Mouse (Mus musculus) left cerebral cortex, adult 18-20 months (tissue): Measurements from ENCODE around the gene Gm20878. TPM values are rescaled to one million over a fixed set of nuclear protein-coding genes. Genes with fewer than 3 reads are reported as not detected.
"Not testable (repeated sequence)": the region's sequence is repeated elsewhere in the genome, so short reads cannot be mapped to it uniquely, and the experiment has no call there.

Experiments used
- DNase-seq, 2 experiments: peaks; one replicate each; pipeline ENCODE4 v3.0.0; 2021 to 2022; ENCODE audit warnings: low spot score in 2 of 2, mixed read lengths in 1 of 2
- long read RNA-seq, 2 experiments: library from polyadenylated mRNA; stranded (forward); transcript quantifications; one replicate each; pipeline ENCODE4 v2.0.0; 2021
- total RNA-seq, 2 experiments: library from RNA; stranded (reverse); gene quantifications; 2 replicates each; pipeline ENCODE4 v1.2.3; 2021

Gm20878 gene
- total RNA-seq, result 10 to 100 TPM; 38.4 to 39.2 TPM
- long read RNA-seq, experiment 1, result 0 reads
- long read RNA-seq, experiment 2, result 0 reads

GRCm38 (mm10) chr4:41941272-41941671 lies at the start of gene Gm20878:
Gene Gm20878, plus strand, starts transcription at chr4:41941572.
- DNase-seq, result not testable (repeated sequence)

- not testable (repeated sequence) for DNase-seq
Measured at GRCm38 (mm10) chr4:41903310-41903709, 38.1 kb upstream of the Gm20878 start, which contains the start of gene Gm21541. Gene Gm21541, plus strand, starts transcription at chr4:41903610.

- DNase-seq, result not testable (repeated sequence)
Measured at GRCm38 (mm10) chr4:41965758-41966157, 24.4 kb downstream of the Gm20878 start, which contains the start of gene Fam205a4. Gene Fam205a4, plus strand, starts transcription at chr4:41966058.

Other genes starting within 250 kb of the Gm20878 start
- gene Cntfr, start 244.5 kb upstream of the Gm20878 start, total RNA-seq, result 100 to 1,000 TPM; 117 to 131 TPM
- 10 to 100 TPM; 37.2 to 44.3 TPM for gene Il11ra1, start 241.6 kb upstream of the Gm20878 start, total RNA-seq
- 10 to 100 TPM; 32.5 to 37.1 TPM for gene Rpp25l, start 228.0 kb upstream of the Gm20878 start, total RNA-seq
- gene Dctn3, start 218.4 kb upstream of the Gm20878 start, total RNA-seq, result 100 to 1,000 TPM; 166 to 172 TPM
- gene Arid3c, start 210.4 kb upstream of the Gm20878 start, total RNA-seq, result 1 to 10 TPM in 1 of 2 experiments, under 1 TPM in 1; 0.80 to 1.3 TPM
- gene Galt, start 186.3 kb upstream of the Gm20878 start, total RNA-seq, result 10 to 100 TPM; 66.6 to 79.6 TPM
- 10 to 100 TPM; 49.5 to 58.6 TPM for gene Sigmar1, start 185.4 kb upstream of the Gm20878 start, total RNA-seq
- 100 to 1,000 TPM; 226 to 245 TPM for gene Ccl27a, start 167.3 kb upstream of the Gm20878 start, total RNA-seq
- not detected for gene Gm21541, start 38.0 kb upstream of the Gm20878 start, total RNA-seq
- gene Fam205a4, start 24.5 kb downstream of the Gm20878 start, total RNA-seq, result 1 to 10 TPM; 5.4 to 5.7 TPM
- 1 to 10 TPM; 7.2 to 7.4 TPM for gene Gm21093, start 93.2 kb downstream of the Gm20878 start, total RNA-seq
- gene Gm3893, start 149.6 kb downstream of the Gm20878 start, total RNA-seq, result not detected
- 10 to 100 TPM; 36.2 to 38.3 TPM for gene Gm13304, start 173.2 kb downstream of the Gm20878 start, total RNA-seq
- gene Gm13306, start 211.9 kb downstream of the Gm20878 start, total RNA-seq, result 10 to 100 TPM; 30.1 to 33.4 TPM
- 1 to 10 TPM in 1 of 2 experiments, not detected in 1; 1.7 TPM for gene Gm13305, start 227.0 kb downstream of the Gm20878 start, total RNA-seq